ENCODE assay signal across 8 mouse cellular contexts in genomic region chr5:124529191-124529651, GRCm38 (mm10). TPM values are rescaled to one million over a fixed set of nuclear protein-coding genes. Genes with fewer than 3 reads are reported as not detected.
DNase-seq lines count a peak whose midpoint lies in the region; ATAC-seq and TF ChIP-seq lines count a peak whose summit lies in the region.

No protein-coding gene starts in this region.

- no peak for TF ChIP-seq EP300 in liver, postnatal 0 days (IDR thresholded peaks at IDR 0.05; ENCODE audit: low read depth)

- H3K9me3 ChIP-seq in embryonic facial prominence, embryonic 15.5 days (replicated peaks), result no peaks in the 10 kb centered on the region
- no peaks in the 10 kb centered on the region for H3K9me3 ChIP-seq in hindbrain, embryonic 15.5 days
- no peaks in the 10 kb centered on the region for H3K9me3 ChIP-seq in liver, postnatal 0 days (ENCODE audit: low read length)
- no peaks in the 10 kb centered on the region for H3K9me3 ChIP-seq in stomach, embryonic 16.5 days (replicated peaks; ENCODE audit: control insufficient read depth, low read length)

- peak; percentile 42 for DNase-seq in adrenal gland, postnatal 14 days
- no peak for DNase-seq in liver, postnatal 0 days
- DNase-seq in right cerebral cortex, postnatal 36 days (ENCODE audit: low spot score in 2 of 2), result no peak
- DNase-seq in left cerebral cortex, adult 9 months (ENCODE audit: low spot score in 2 of 2), result no peak
- no peak for DNase-seq in Muller cell, postnatal 12 days (ENCODE audit: inconsistent ontology term)

- WGBS in embryonic facial prominence, embryonic 15.5 days, result 11% methylated on average over 8 of the region's 8 CpGs
- 33% methylated on average over 8 of the region's 8 CpGs for WGBS in hindbrain, embryonic 15.5 days
- WGBS in liver, postnatal 0 days (ENCODE audit: insufficient replicate concordance), result 43% methylated on average over 8 of the region's 8 CpGs
- 22% methylated on average over 8 of the region's 8 CpGs for WGBS in stomach, embryonic 16.5 days

- H3K4me2 ChIP-seq in embryonic facial prominence, embryonic 15.5 days (replicated peaks), result peak overlapping the region; percentile 80
- H3K4me2 ChIP-seq in hindbrain, embryonic 15.5 days, result peak overlapping the region; percentile 67
- peak overlapping the region; percentile 38 for H3K4me2 ChIP-seq in liver, postnatal 0 days (ENCODE audit: low read depth, low read length)
- peak overlapping the region; percentile 89 for H3K4me2 ChIP-seq in stomach, embryonic 16.5 days (ENCODE audit: low read depth, low read length)

- H3K4me1 ChIP-seq in embryonic facial prominence, embryonic 15.5 days, result peaks cover 37% of the 10 kb centered on the region
- H3K4me1 ChIP-seq in hindbrain, embryonic 15.5 days (replicated peaks), result peaks cover 37% of the 10 kb centered on the region
- H3K4me1 ChIP-seq in liver, postnatal 0 days (ENCODE audit: insufficient read depth), result peaks cover 22% of the 10 kb centered on the region
- H3K4me1 ChIP-seq in stomach, embryonic 16.5 days (ENCODE audit: control insufficient read depth, insufficient read depth, low read length), result peaks cover 34% of the 10 kb centered on the region

- H3K36me3 ChIP-seq in embryonic facial prominence, embryonic 15.5 days, result no peaks in the 10 kb centered on the region
- H3K36me3 ChIP-seq in hindbrain, embryonic 15.5 days, result no peaks in the 10 kb centered on the region
- no peaks in the 10 kb centered on the region for H3K36me3 ChIP-seq in liver, postnatal 0 days (replicated peaks; ENCODE audit: insufficient read depth, low read length)
- H3K36me3 ChIP-seq in stomach, embryonic 16.5 days (ENCODE audit: control insufficient read depth, insufficient read depth, low read length), result no peaks in the 10 kb centered on the region

- no peak for TF ChIP-seq CTCF in liver, postnatal 0 days (IDR thresholded peaks at IDR 0.05; ENCODE audit: low read depth)

- H3K27me3 ChIP-seq in embryonic facial prominence, embryonic 15.5 days, result no peaks in the 10 kb centered on the region
- H3K27me3 ChIP-seq in hindbrain, embryonic 15.5 days, result no peaks in the 10 kb centered on the region
- H3K27me3 ChIP-seq in liver, postnatal 0 days (ENCODE audit: insufficient read depth, low read length), result peaks cover 30% of the 10 kb centered on the region
- no peaks in the 10 kb centered on the region for H3K27me3 ChIP-seq in stomach, embryonic 16.5 days (ENCODE audit: control insufficient read depth, insufficient read depth, low read length)

- 0 out of 2 replicates have a peak overlapping the region, but pooled peaks have one; percentile 45 for H3K9ac ChIP-seq in embryonic facial prominence, embryonic 15.5 days
- peak overlapping the region; percentile 23 for H3K9ac ChIP-seq in hindbrain, embryonic 15.5 days
- no peak overlapping the region; the same call in 1 of the 2 replicates for H3K9ac ChIP-seq in liver, postnatal 0 days (replicated peaks)
- peak overlapping the region; percentile 65 for H3K9ac ChIP-seq in stomach, embryonic 16.5 days (ENCODE audit: low read length)

- H3K27ac ChIP-seq in embryonic facial prominence, embryonic 15.5 days (replicated peaks), result peak overlapping the region; percentile 52
- H3K27ac ChIP-seq in hindbrain, embryonic 15.5 days (replicated peaks), result peak overlapping the region; percentile 40; the same call in 1 of the 2 replicates
- H3K27ac ChIP-seq in liver, postnatal 0 days (ENCODE audit: low read depth), result peak overlapping the region; percentile 16; the same call in 1 of the 2 replicates
- peak overlapping the region; percentile 32 for H3K27ac ChIP-seq in stomach, embryonic 16.5 days (ENCODE audit: low read length)

- ATAC-seq in embryonic facial prominence, embryonic 15.5 days (ENCODE audit: insufficient number of reproducible peaks, low FRiP score, low TSS enrichment, low read depth), result no peak
- no peak for ATAC-seq in hindbrain, embryonic 15.5 days (ENCODE audit: low FRiP score, low read depth)
- no peak for ATAC-seq in liver, postnatal 0 days
- no peak for ATAC-seq in stomach, embryonic 16.5 days (ENCODE audit: insufficient read depth, low FRiP score)

- peak overlapping the region; percentile 86 for H3K4me3 ChIP-seq in embryonic facial prominence, embryonic 15.5 days (replicated peaks)
- peak overlapping the region; percentile 70 for H3K4me3 ChIP-seq in hindbrain, embryonic 15.5 days
- no peak overlapping the region for H3K4me3 ChIP-seq in liver, postnatal 0 days (ENCODE audit: low read depth, low read length)
- peak overlapping the region; percentile 70 for H3K4me3 ChIP-seq in stomach, embryonic 16.5 days (replicated peaks; ENCODE audit: low read length)

RNA-seq across cellular contexts. Expression of gene Rilpl1, which starts 2.0 kb away (rescaled TPM):
- 15.8 and 18.1 TPM in 2 replicates for total RNA-seq in adrenal gland, postnatal 14 days (2021)
- polyA plus RNA-seq in embryonic facial prominence, embryonic 15.5 days (2015; fragmentation: Nextera tagmentation; extraction: Ambion mirVana), result 23.2 and 25.1 TPM in 2 replicates
- polyA plus RNA-seq in hindbrain, embryonic 15.5 days (2015; fragmentation: Nextera tagmentation; extraction: Ambion mirVana), result 14.7 and 15.6 TPM in 2 replicates
- 2.4 and 3.3 TPM in 2 replicates for polyA plus RNA-seq in liver, postnatal 0 days (2015; fragmentation: Nextera tagmentation; extraction: Ambion mirVana)
- polyA plus RNA-seq in stomach, embryonic 16.5 days (2015; fragmentation: Nextera tagmentation; extraction: Ambion mirVana), result 8.9 and 11.0 TPM in 2 replicates

RNA-seq across cellular contexts. Expression of gene Tmed2, which starts 11.3 kb away (rescaled TPM):
- total RNA-seq in adrenal gland, postnatal 14 days (2021), result 200 and 212 TPM in 2 replicates
- polyA plus RNA-seq in embryonic facial prominence, embryonic 15.5 days (2015; fragmentation: Nextera tagmentation; extraction: Ambion mirVana), result 566 and 571 TPM in 2 replicates
- polyA plus RNA-seq in hindbrain, embryonic 15.5 days (2015; fragmentation: Nextera tagmentation; extraction: Ambion mirVana), result 335 and 341 TPM in 2 replicates
- 253 and 267 TPM in 2 replicates for polyA plus RNA-seq in liver, postnatal 0 days (2015; fragmentation: Nextera tagmentation; extraction: Ambion mirVana)
- 641 and 673 TPM in 2 replicates for polyA plus RNA-seq in stomach, embryonic 16.5 days (2015; fragmentation: Nextera tagmentation; extraction: Ambion mirVana)

RNA-seq across cellular contexts. Expression of gene Ddx55, which starts 23.4 kb away (rescaled TPM):
- total RNA-seq in adrenal gland, postnatal 14 days (2021), result 12.0 and 16.3 TPM in 2 replicates
- 14.9 and 17.7 TPM in 2 replicates for polyA plus RNA-seq in embryonic facial prominence, embryonic 15.5 days (2015; fragmentation: Nextera tagmentation; extraction: Ambion mirVana)
- polyA plus RNA-seq in hindbrain, embryonic 15.5 days (2015; fragmentation: Nextera tagmentation; extraction: Ambion mirVana), result 24.8 and 25.1 TPM in 2 replicates
- polyA plus RNA-seq in liver, postnatal 0 days (2015; fragmentation: Nextera tagmentation; extraction: Ambion mirVana), result 3.6 and 3.7 TPM in 2 replicates
- 12.5 and 15.1 TPM in 2 replicates for polyA plus RNA-seq in stomach, embryonic 16.5 days (2015; fragmentation: Nextera tagmentation; extraction: Ambion mirVana)

RNA-seq across cellular contexts. Expression of gene Snrnp35, which starts 46.3 kb away (rescaled TPM):
- total RNA-seq in adrenal gland, postnatal 14 days (2021), result 13.4 and 18.4 TPM in 2 replicates
- polyA plus RNA-seq in embryonic facial prominence, embryonic 15.5 days (2015; fragmentation: Nextera tagmentation; extraction: Ambion mirVana), result 26.3 and 26.5 TPM in 2 replicates
- polyA plus RNA-seq in hindbrain, embryonic 15.5 days (2015; fragmentation: Nextera tagmentation; extraction: Ambion mirVana), result 20.3 and 22.1 TPM in 2 replicates
- 5.9 and 6.5 TPM in 2 replicates for polyA plus RNA-seq in liver, postnatal 0 days (2015; fragmentation: Nextera tagmentation; extraction: Ambion mirVana)
- polyA plus RNA-seq in stomach, embryonic 16.5 days (2015; fragmentation: Nextera tagmentation; extraction: Ambion mirVana), result 22.0 and 24.3 TPM in 2 replicates

RNA-seq across cellular contexts. Expression of gene Eif2b1, which starts 49.7 kb away (rescaled TPM):
- 42.9 and 51.2 TPM in 2 replicates for total RNA-seq in adrenal gland, postnatal 14 days (2021)
- polyA plus RNA-seq in embryonic facial prominence, embryonic 15.5 days (2015; fragmentation: Nextera tagmentation; extraction: Ambion mirVana), result 66.4 and 72.3 TPM in 2 replicates
- polyA plus RNA-seq in hindbrain, embryonic 15.5 days (2015; fragmentation: Nextera tagmentation; extraction: Ambion mirVana), result 60.0 and 63.0 TPM in 2 replicates
- polyA plus RNA-seq in liver, postnatal 0 days (2015; fragmentation: Nextera tagmentation; extraction: Ambion mirVana), result 26.3 and 30.7 TPM in 2 replicates
- polyA plus RNA-seq in stomach, embryonic 16.5 days (2015; fragmentation: Nextera tagmentation; extraction: Ambion mirVana), result 71.5 and 74.6 TPM in 2 replicates

Comparison
In these comparisons a context has a peak if more than half of its experiments do, and no peak if none do; other contexts are left out.
1. H3K4me2 ChIP-seq: peak in every context shown above with its lines; median percentile 89 in stomach, embryonic 16.5 days; 80 in embryonic facial prominence, embryonic 15.5 days; 67 in hindbrain, embryonic 15.5 days; 38 in liver, postnatal 0 days.